Mouse (Mus musculus) layer of hippocampus, adult 9-10 months (tissue): ENCODE measurements around the gene Il21r.

ENCODE experiments used
- DNase-seq: peaks from one replicate; pipeline ENCODE4 v3.0.0; 2022; ENCODE audit warnings: low spot score

Il21r gene

GRCm38 (mm10) chr7:125575738-125576540, 27.3 kb upstream of the Il21r start:
- DNase-seq = no peak

DNA sequence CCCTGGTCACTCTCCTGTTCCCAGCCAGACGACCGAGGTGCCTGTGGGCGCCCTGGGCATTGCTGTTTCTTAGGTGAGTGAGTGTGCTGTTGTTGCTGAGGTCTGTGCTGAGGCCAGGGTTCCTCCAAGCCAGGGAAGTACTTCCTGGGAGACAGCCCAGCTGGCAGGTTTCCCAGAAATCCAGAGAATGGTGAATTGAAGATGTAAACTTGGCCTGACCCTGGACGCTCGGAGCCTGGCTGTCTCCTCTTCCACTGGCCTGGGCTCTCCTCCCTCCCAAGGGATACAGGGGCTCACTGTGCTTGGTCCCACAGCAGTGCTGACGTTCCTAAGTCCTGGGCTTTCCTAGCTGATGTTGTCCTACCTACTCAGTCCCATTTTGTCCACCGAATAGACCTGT, 26.2 kb upstream of the Il21r start:
- DNase-seq = no peak

DNA sequence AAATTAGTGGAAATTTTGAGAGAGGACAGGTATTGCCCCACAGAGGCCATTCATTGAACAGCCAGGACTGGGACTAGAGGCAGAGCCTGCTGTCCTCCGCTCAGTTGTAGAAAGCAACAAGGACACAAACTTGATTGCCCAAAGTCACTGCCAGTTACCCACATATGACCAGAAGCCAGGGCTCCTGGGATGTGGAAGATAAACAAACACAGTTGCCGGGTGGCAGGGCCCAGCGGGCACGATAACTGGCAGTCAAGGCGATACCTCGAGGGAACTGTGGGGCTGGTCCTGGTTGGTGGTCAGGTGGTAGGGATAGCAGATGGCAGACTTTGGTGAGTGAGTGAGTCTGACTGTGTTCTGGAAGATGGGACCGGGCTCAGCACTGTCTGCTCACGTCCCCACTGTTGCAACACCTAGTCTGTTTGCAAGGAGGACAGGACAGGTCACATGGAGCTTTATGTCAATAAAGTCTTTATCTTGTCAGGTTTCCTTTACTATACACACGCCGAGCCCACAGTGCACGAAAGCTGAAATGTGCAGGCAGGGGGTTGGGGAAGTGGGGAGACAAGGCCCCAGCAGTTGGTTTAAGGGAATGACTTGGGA, 25.6 kb upstream of the Il21r start:
- no peak for DNase-seq

- no peak for DNase-seq
These were observed 25.1 kb upstream of the Il21r start for GRCm38 (mm10) chr7:125578106-125578505.

- DNase-seq = no peak
These were observed 23.5 kb upstream of the Il21r start for GRCm38 (mm10) chr7:125579545-125580219.

GRCm38 (mm10) chr7:125580220-125580549, 23.0 kb upstream of the Il21r start:
- DNase-seq = no peak

- DNase-seq = no peak
These were observed 22.5 kb upstream of the Il21r start for GRCm38 (mm10) chr7:125580625-125581316.

DNA sequence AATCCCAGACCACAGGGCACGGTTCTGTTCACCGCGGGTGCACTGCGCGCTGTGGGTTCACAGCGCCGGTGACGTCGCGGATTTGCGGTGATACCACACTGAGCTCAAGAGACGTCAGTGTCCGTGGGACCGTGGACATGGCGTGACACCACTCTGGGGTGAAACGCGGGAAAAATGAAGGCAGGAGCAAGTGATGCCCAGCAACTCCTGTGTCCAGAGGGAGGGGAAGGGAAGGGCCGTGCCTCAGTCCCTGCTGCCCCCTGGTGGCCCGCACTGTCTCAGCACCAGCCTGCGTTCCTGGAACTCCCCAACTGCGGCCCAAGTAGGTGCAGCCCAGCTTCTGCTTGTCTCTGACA, 21.9 kb upstream of the Il21r start:
- peak; percentile 72 for DNase-seq

DNA sequence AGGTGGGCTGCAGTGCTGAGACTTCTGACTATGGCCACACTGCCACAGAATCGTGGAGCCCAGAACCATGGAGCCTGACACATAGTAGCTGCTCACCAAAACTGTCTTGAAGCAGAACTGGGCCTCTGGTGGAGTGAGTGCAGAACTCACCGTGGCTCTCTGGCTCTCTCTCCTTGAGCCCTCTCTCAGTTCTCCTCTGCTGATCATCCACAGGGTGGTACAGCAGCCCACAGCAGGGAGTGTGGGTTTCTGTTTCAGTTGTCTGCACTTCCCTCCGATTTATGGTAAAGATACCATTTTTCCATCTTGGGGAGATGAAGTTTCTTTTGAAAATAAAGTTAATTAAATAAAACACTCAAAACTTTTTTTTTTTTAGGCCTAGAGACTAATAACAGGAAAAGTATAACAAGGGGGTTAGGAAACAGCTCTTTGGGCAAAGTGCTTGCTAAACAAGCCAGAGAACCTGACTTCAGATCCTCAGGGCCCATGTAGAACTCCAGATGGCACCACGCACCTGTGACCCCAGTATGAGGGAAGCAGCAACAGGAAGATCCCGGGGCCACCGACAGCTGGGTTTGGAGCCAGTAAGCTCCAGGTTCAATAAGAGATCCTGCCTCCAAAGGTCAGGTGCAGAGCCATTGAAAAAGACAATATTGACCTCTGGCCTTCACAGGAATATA, 19.8 kb upstream of the Il21r start:
- DNase-seq = no peak

DNA sequence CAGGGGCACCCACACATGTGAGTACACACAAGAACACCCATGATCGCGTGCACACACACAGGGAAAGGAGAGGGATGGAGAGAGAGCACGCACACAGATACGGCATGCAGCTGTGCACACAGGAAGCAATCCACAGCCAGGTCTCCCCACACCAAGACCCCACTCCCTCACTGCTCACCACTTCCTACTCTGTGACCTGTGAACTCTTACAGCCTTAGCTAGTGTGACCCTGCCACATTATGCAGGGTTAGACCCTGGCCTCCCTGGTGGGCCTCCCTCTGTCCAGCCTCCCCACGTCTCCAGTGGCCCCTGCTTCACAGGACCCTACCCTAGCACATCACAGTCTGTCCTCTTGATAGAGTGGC, 19.2 kb upstream of the Il21r start:
- no peak for DNase-seq

DNA sequence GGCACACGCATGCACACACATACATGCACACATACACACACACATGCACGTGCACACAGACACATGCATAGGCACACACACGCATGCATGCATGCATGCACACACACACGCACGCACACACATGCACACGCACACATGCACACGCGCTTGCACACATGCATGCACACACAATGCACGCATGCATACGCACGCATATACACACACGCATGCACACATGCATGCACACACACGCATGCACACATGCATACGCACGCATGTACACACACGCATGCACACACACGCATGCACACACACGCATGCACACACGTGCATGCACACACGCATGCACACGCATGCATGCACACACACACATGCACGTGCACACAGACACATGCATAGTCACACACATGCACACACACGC, 16.9 kb upstream of the Il21r start:
- DNase-seq = no peak

GRCm38 (mm10) chr7:125588721-125589120, 14.5 kb upstream of the Il21r start:
- DNase-seq = no peak

GRCm38 (mm10) chr7:125589896-125590295, 13.3 kb upstream of the Il21r start:
- no peak for DNase-seq

GRCm38 (mm10) chr7:125593831-125594230, 9.4 kb upstream of the Il21r start:
- no peak for DNase-seq

GRCm38 (mm10) chr7:125596406-125596805, 6.8 kb upstream of the Il21r start:
- DNase-seq = no peak

DNA sequence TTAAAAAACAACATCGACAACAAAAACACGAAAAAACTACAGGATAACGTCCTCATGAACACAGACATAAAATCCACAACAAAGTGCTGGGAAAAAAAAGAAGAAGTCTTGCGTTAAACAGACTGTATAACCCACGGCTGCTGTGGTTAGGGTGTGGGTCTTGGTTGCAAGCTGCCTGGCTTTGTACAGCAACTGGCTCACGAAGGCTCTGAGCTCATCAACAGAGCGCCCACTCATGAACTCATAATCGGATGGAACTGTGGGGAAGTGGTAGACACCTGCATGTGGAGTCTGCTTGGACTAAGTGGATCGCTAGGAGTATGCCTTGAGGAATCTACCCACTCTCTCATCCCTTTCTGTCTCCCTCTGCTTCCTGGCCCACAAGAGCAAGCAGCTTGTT, 6.1 kb upstream of the Il21r start:
- no peak for DNase-seq

GRCm38 (mm10) chr7:125597516-125598347, 5.5 kb upstream of the Il21r start:
- DNase-seq = no peak

DNA sequence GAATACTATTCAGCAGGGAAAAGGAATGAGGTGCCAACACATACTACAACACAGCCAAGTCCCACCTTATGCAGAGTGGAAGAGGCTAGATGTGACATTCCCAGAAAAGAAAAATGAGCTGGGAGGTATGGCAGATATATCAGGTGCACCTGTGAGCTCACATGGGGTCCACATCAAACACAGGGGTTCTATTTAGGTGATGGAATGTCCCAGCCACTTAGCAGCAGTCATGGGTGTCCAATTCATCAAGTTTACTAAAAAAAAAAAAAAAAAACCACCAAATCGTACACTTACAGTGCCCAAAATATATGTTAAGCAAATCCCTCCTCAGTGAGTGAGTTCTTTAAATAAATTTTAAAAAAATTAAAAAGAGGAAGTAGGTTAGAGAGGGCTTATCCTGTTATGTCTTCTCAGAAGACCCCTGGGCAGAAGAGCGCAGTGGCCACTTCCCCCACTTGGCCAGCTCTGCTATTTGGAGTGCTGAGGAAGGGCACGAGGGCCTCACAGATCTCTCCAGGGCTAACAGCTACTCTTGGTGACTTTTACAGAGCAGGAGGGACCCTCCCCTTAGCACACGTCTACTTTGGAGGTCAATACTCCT, 3.8 kb upstream of the Il21r start:
- no peak for DNase-seq

DNA sequence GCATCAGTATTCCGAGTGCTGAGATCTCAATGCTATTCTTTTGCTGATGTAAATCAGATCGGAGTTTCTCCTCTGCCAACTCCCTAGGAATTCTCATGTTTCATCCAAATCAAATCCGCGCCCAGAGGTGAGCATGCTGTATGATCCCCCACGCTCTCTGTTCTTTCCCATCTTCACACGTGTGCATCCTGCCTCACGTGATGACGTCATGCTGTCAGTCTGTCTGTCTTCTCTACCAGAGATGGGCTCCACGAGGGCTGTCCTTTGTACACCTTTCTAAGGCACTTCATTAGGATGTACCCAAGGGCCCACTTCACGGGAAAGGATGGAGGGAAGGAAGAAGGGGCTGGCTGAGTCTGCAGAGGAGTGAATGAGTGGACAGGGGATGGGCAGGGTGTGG, 3.1 kb upstream of the Il21r start:
- DNase-seq = no peak

DNA sequence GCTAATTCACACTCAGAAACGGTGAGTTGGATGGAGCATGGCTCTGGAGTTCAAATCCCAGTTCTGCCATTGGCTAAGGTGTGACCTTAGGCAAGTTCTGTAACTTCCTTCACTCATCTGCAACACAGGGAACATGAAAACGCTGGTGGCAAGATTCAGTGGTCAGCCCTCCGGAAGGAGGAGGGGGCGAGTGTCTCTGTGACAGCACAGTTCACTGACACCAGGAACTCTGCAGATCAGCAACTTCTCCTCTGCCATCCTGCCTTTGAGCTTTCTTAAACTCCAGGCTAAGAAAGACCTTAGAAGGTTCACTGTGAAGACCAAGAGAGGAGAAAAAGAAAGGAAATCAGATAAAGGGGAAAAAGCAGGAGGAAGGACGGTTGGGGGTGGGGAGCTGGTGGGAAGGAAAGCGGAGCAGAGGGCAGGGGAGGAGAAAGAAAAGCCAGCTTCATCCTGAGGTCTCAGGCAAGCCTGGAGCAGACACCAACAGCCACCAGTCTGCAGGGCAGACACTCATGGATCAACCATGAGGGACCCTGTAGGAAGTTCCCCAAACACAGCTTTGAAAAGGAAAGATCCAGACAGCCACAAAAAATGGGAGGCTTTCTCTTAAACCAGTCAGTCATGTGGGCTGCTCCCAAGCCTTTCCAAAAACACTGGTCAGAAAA, 2.5 kb upstream of the Il21r start:
- DNase-seq = no peak

DNA sequence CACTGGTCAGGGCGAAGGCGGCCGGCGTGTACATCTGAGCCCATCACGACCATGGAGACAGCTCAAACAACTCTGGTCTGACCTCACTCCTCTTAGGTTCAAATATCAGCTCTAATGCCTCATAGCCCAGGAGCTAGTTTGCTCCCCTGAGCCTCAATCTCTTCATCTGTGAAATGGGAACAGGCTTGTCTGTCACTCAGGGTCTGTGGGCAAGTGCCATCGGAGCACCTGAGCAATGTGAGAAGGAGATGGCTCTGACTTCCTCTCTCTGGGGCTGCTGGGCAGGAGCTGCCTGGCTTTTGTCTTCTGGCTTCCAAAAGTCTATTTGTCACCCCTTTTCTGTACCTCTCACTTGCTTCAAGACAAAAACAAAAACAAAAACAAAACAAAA, 2.0 kb upstream of the Il21r start:
- no peak for DNase-seq
